Mouse (Mus musculus) urinary bladder, postnatal 14 days (tissue): ENCODE measurements around the gene 1810055G02Rik.

Source experiments
- DNase-seq: peaks from one replicate; pipeline ENCODE4 v3.0.0; 2021; ENCODE audit warnings: low spot score

Gene 1810055G02Rik

GRCm38 (mm10) chr19:3743362-3743761, 35.3 kb downstream of the 1810055G02Rik start:
- no peak for DNase-seq

DNA sequence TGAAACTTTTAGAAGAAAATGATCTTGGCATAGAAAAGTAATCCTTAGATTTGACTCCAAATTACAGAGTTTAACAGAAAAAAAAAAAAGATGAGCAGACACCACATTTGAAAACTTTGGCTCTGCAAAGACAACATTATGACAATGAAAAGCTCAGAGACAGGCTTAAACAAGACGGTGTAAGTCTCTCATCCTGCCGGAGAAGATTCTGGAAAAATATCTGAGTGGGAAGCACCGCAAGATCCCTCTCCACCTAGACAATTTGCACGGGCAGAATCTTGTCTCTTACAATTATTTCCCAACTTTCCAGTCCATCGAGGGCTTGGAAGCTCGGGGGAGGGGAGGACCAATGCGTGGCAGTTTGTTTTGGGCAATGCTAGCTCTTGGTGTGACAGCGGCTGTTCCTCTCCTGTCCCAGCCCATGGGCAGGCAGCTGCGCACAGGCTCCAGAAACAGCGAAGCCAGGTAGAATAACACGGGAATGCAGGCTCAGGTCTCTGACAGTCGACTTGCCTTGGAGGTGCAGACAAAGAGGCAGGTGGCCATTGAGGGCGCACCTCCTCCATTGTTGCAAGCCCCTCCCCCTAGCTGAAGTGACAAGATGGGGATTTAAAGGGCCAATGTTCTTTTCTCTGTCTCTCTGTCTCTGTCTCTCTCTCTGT, 35.9 kb downstream of the 1810055G02Rik start:
- peak; percentile 58 for DNase-seq

DNA sequence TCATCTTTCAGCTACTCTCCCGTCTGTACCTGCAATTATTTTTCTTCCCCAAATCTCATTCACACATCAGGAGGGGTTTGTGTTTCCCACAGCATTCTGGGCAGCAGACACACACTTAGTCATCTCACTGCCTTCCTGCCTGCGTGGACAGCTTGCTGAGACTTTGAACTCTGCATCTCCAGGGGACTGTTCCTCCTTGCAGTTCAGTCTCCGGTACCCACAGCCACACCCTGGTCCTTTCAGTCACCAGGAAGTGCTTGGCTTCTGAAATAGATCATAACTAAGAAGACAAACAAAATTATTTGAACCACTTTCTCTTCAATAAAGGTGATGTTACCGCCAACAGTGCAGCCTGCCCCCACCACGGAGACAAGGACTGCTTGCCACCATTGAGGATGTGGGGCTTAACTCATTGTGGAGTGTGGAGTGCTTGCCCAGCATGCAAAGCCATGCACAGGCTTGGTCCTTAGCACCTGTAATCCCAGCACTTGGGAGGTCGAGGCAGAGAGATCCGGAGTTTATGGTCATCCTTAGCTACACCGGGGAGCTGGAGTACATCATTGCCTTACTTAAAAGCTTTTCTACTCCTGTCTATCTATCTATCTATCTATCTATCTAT, 44.6 kb downstream of the 1810055G02Rik start:
- no peak for DNase-seq

DNA sequence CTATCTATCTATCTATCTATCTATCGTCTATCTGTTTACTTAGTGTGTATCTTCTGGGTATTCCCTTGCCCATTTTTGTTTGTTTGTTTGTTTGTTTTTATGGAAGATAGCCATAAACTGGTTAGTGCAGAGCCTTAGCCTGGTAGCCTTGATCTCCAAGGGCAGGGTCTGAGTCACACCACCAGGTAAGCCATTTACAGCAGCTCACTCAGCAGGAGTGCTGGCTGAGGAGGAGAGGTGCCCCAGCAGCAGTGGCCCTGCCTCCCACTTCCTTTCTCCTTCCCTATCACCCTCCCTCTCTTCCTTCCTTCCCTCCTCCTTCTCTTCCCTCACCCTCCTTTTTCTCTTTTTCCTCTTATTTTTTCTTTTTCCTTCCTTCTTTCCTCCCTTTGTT, 45.1 kb downstream of the 1810055G02Rik start:
- no peak for DNase-seq

GRCm38 (mm10) chr19:3753738-3754137, 45.6 kb downstream of the 1810055G02Rik start:
- DNase-seq = no peak

- no peak for DNase-seq
Measured at GRCm38 (mm10) chr19:3757861-3758260, 49.8 kb downstream of the 1810055G02Rik start.

- DNase-seq = no peak
Measured at GRCm38 (mm10) chr19:3765221-3765820, 57.2 kb downstream of the 1810055G02Rik start.

- no peak for DNase-seq
Measured at GRCm38 (mm10) chr19:3766378-3766777, 58.3 kb downstream of the 1810055G02Rik start.

GRCm38 (mm10) chr19:3767276-3767780, 59.2 kb downstream of the 1810055G02Rik start, which contains the start of gene Kmt5b:
Gene Kmt5b, plus strand, starts transcription at chr19:3767421.
- peak; percentile 53 for DNase-seq
